17 mouse cellular contexts compared by ENCODE assay signal in genomic region chr14:26519831-26520230, GRCm38 (mm10).
"Had no signal": no experiment of that assay in that cellular context is flagged by ENCODE, and none has a peak within 500 bp of the region (broad histone marks: within the 10 kb centered on the region; RNA-seq: fewer than 3 reads in every experiment).

No protein-coding gene starts in this region.

- H3K36me3 ChIP-seq: midbrain, embryonic 15.5 days; neural tube, embryonic 12.5 days had no signal

- H3K27ac ChIP-seq: lung, embryonic 15.5 days; macrophage; midbrain, embryonic 13.5 days; midbrain, embryonic 15.5 days; neural tube, embryonic 12.5 days had no signal

- H3K9ac ChIP-seq: lung, embryonic 15.5 days; midbrain, embryonic 13.5 days; midbrain, embryonic 15.5 days; neural tube, embryonic 12.5 days had no signal

- H3K4me1 ChIP-seq: lung, embryonic 15.5 days; midbrain, embryonic 13.5 days; midbrain, embryonic 15.5 days; neural tube, embryonic 12.5 days had no signal

- H3K27me3 ChIP-seq: lung, embryonic 15.5 days; megakaryocyte, embryonic 14.5 days; midbrain, embryonic 13.5 days; midbrain, embryonic 15.5 days; neural tube, embryonic 12.5 days had no signal

- H3K9me3 ChIP-seq: lung, embryonic 15.5 days; megakaryocyte, embryonic 14.5 days; midbrain, embryonic 13.5 days; midbrain, embryonic 15.5 days; neural tube, embryonic 12.5 days had no signal

- DNase-seq: lung, adult 18-20 months; lung, postnatal 14 days; lung, postnatal 36 days; right cerebral cortex, postnatal 14 days; right cerebral cortex, postnatal 4 days; spleen, adult 18-20 months; thymus, adult 18-20 months; thymus, postnatal 14 days; thymus, postnatal 36 days had no signal

- H3K4me2 ChIP-seq: lung, embryonic 15.5 days; midbrain, embryonic 11.5 days; midbrain, embryonic 13.5 days; midbrain, embryonic 15.5 days; neural tube, embryonic 12.5 days had no signal

- ATAC-seq: lung, postnatal 0 days; midbrain, embryonic 13.5 days; midbrain, embryonic 15.5 days had no signal

- H3K4me3 ChIP-seq: lung, embryonic 15.5 days; megakaryocyte, embryonic 14.5 days; midbrain, embryonic 13.5 days; midbrain, embryonic 15.5 days; neural tube, embryonic 12.5 days had no signal
